Mouse (Mus musculus) v-Abl transformed pro-B cells (cell line): Measurements from ENCODE around the gene Xkr7.

Source experiments
- in situ Hi-C, 2 experiments: fragments of 400-800 bp; cut with MboI; formaldehyde crosslinking; loops; one replicate each; pipeline ENCODE4 v1.15.1; 2025; ENCODE audit not compliant: unreplicated experiment in 2 of 2

Gene Xkr7

GRCm38 (mm10) chr2:153065747-153066508 is 34.3 kb downstream of the Xkr7 start, which contains the start of gene Ccm2l:
Gene Ccm2l, plus strand, starts transcription at chr2:153065955.
- in situ Hi-C loops, result loop anchor here in 1 of 2 experiments (10.0 kb wide), 1 partner anchor 529 kb away; no protein-coding TSS in a partner anchor

- in situ Hi-C loops, result loop anchor here in 1 of 2 experiments (10.0 kb wide), 1 partner anchor 528 kb away; no protein-coding TSS in a partner anchor
These were observed 35.3 kb downstream of the Xkr7 start for GRCm38 (mm10) chr2:153066991-153067390.

GRCm38 (mm10) chr2:153070762-153071490 is 39.3 kb downstream of the Xkr7 start:
- in situ Hi-C loops, result loop anchor here (10.0 kb wide), 2 partner anchors 156 to 514 kb away; partner anchors contain the start of gene Mylk2 (in 1 of the 2)

GRCm38 (mm10) chr2:153071491-153072184 is 40.0 kb downstream of the Xkr7 start:
- in situ Hi-C loops, result loop anchor here (10.0 kb wide), 2 partner anchors 157 to 513 kb away; partner anchors contain the start of gene Mylk2 (in 1 of the 2)

- in situ Hi-C loops, result loop anchor here (10.0 kb wide), 2 partner anchors 160 to 510 kb away; partner anchors contain the start of gene Mylk2 (in 1 of the 2)
These were observed 43.0 kb downstream of the Xkr7 start for GRCm38 (mm10) chr2:153074651-153075050.

GRCm38 (mm10) chr2:153075961-153076360 is 44.3 kb downstream of the Xkr7 start:
- in situ Hi-C loops, result loop anchor here (10.0 kb wide), 2 partner anchors 161 to 509 kb away; partner anchors contain the start of gene Mylk2 (in 1 of the 2)

GRCm38 (mm10) chr2:153080841-153081523 is 49.3 kb downstream of the Xkr7 start:
- in situ Hi-C loops, result loop anchor here (5.0 to 10.0 kb wide), 4 partner anchors 61 to 334 kb away; no protein-coding TSS in a partner anchor

- in situ Hi-C loops, result loop anchor here (5.0 to 10.0 kb wide), 4 partner anchors 60 to 333 kb away; no protein-coding TSS in a partner anchor
These were observed 50.2 kb downstream of the Xkr7 start for GRCm38 (mm10) chr2:153081866-153082265.

- in situ Hi-C loops, result loop anchor here (5.0 to 10.0 kb wide), 4 partner anchors 59 to 332 kb away; no protein-coding TSS in a partner anchor
These were observed 51.6 kb downstream of the Xkr7 start for GRCm38 (mm10) chr2:153083275-153083674.

GRCm38 (mm10) chr2:153083824-153084223 is 52.2 kb downstream of the Xkr7 start:
- in situ Hi-C loops, result loop anchor here (5.0 to 10.0 kb wide), 4 partner anchors 58 to 331 kb away; no protein-coding TSS in a partner anchor

GRCm38 (mm10) chr2:153084261-153084976 is 52.8 kb downstream of the Xkr7 start:
- in situ Hi-C loops, result loop anchor here (5.0 to 10.0 kb wide), 4 partner anchors 58 to 330 kb away; no protein-coding TSS in a partner anchor

GRCm38 (mm10) chr2:153085556-153085955 is 53.9 kb downstream of the Xkr7 start:
- in situ Hi-C loops, result loop anchor here (10.0 kb wide), 2 partner anchors 59 to 329 kb away; no protein-coding TSS in a partner anchor

- in situ Hi-C loops, result loop anchor here (10.0 kb wide), 2 partner anchors 59 to 329 kb away; no protein-coding TSS in a partner anchor
These were observed 54.5 kb downstream of the Xkr7 start for GRCm38 (mm10) chr2:153086166-153086565.

- in situ Hi-C loops, result loop anchor here (10.0 kb wide), 2 partner anchors 58 to 328 kb away; no protein-coding TSS in a partner anchor
These were observed 55.4 kb downstream of the Xkr7 start for GRCm38 (mm10) chr2:153087091-153087490.

- in situ Hi-C loops, result loop anchor here (10.0 kb wide), 2 partner anchors 55 to 325 kb away; no protein-coding TSS in a partner anchor
These were observed 57.7 kb downstream of the Xkr7 start for GRCm38 (mm10) chr2:153089316-153089715.

- in situ Hi-C loops, result no loop called here
These were observed 59.0 kb downstream of the Xkr7 start for GRCm38 (mm10) chr2:153090551-153091165.
